ENCODE assay signal across 21 mouse cellular contexts in genomic region chr1:32407651-32408050, GRCm38 (mm10).
"Had no signal": no experiment of that assay in that cellular context is flagged by ENCODE, and none has a peak within 500 bp of the region (broad histone marks: within the 10 kb centered on the region; RNA-seq: fewer than 3 reads in every experiment).

No protein-coding gene starts in this region.

- DNase-seq: lung, adult 18-20 months; lung, postnatal 10 days; lung, postnatal 36 days; midbrain, embryonic 14.5 days; retina, postnatal 1 day; right cerebral cortex, adult 18-20 months; right cerebral cortex, postnatal 25 days; right cerebral cortex, postnatal 4 days; spleen, adult 18-20 months; thymus, adult 18-20 months; thymus, postnatal 14 days; thymus, postnatal 36 days had no signal

- H3K4me3 ChIP-seq: liver, embryonic 12.5 days; midbrain, embryonic 10.5 days; midbrain, embryonic 12.5 days; myocyte; neural tube, embryonic 13.5 days; neural tube, embryonic 15.5 days; stomach, embryonic 15.5 days had no signal

- H3K27me3 ChIP-seq: liver, embryonic 12.5 days; midbrain, embryonic 12.5 days; neural tube, embryonic 13.5 days; neural tube, embryonic 15.5 days; stomach, embryonic 15.5 days had no signal

- H3K36me3 ChIP-seq: liver, embryonic 12.5 days; midbrain, embryonic 10.5 days; midbrain, embryonic 12.5 days; neural tube, embryonic 13.5 days; neural tube, embryonic 15.5 days; stomach, embryonic 15.5 days had no signal

- H3K27ac ChIP-seq: liver, embryonic 12.5 days; liver, embryonic 14.5 days; midbrain, embryonic 10.5 days; midbrain, embryonic 12.5 days; neural tube, embryonic 13.5 days; neural tube, embryonic 15.5 days; stomach, embryonic 15.5 days had no signal

- ATAC-seq: liver, embryonic 12.5 days; midbrain, embryonic 16.5 days had no signal

- H3K9me3 ChIP-seq: liver, embryonic 12.5 days; midbrain, embryonic 10.5 days; midbrain, embryonic 12.5 days; neural tube, embryonic 13.5 days; neural tube, embryonic 15.5 days; stomach, embryonic 15.5 days had no signal

- H3K4me2 ChIP-seq: liver, embryonic 12.5 days; midbrain, embryonic 12.5 days; neural tube, embryonic 13.5 days; neural tube, embryonic 15.5 days; stomach, embryonic 15.5 days had no signal

- H3K4me1 ChIP-seq: liver, embryonic 12.5 days; midbrain, embryonic 10.5 days; midbrain, embryonic 12.5 days; neural tube, embryonic 13.5 days; neural tube, embryonic 15.5 days; stomach, embryonic 15.5 days had no signal

- H3K9ac ChIP-seq: liver, embryonic 12.5 days; liver, embryonic 14.5 days; midbrain, embryonic 12.5 days; neural tube, embryonic 13.5 days; neural tube, embryonic 15.5 days; stomach, embryonic 15.5 days had no signal
